Mouse (Mus musculus): Measurements from ENCODE around the gene Rab10. TPM values are rescaled to one million over a fixed set of nuclear protein-coding genes. Genes with fewer than 3 reads are reported as not detected.

Rab10 gene
- polyA plus RNA-seq, 1 experiment from 2014 or later = 89.7 TPM

GRCm38 (mm10) chr12:3234061-3234460 lies 75.7 kb downstream of the Rab10 start:
- no peak for TF ChIP-seq CTCF (IDR thresholded peaks at IDR 0.05; ENCODE audit: low read depth)
- H3K9me3 ChIP-seq (ENCODE audit: low read depth, low read length) = 0 out of 2 replicates have a peak, but pooled peaks cover 3% of the 10 kb centered on the region
- no peak for ATAC-seq (ENCODE audit: insufficient read depth)
- no peak overlapping the region for H3K4me3 ChIP-seq (ENCODE audit: low read depth, low read length)
- DNase-seq = no peak
- no peak overlapping the region for H3K27ac ChIP-seq (ENCODE audit: low read depth)
- no peaks in the 10 kb centered on the region for H3K4me1 ChIP-seq (ENCODE audit: insufficient read depth)
- no peak overlapping the region for H3K4me2 ChIP-seq
- whole genome bisulfite sequencing = 82% methylated on average over 1 of the region's 1 CpGs
- no peak overlapping the region for H3K9ac ChIP-seq
- H3K36me3 ChIP-seq (ENCODE audit: insufficient read depth) = peaks cover 20% of the 10 kb centered on the region
- H3K27me3 ChIP-seq (ENCODE audit: insufficient read depth, low read length) = no peaks in the 10 kb centered on the region

DNA sequence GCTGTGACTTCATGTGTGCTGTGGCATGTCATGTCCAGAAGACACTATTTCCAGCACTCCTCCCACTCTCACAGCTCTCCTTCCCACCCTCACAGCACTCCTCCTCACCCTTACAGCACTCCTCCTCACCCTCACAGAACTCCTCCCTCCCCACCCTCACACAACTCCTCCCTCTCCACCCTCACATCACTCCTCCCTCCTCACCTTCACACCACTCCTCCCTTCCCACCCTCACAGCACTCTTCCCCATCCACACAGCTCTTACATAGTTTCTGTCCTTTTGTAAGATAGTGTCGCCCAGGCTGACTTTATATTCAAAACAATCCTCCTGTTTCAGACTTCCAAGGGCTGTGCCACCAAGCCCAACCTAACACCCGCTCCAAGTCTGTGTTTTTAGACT lies 86.4 kb downstream of the Rab10 start:
- Histone ChIP-seq H3K27ac (ENCODE audit: low read depth) (no peak overlapping the region), H3K9ac (no peak overlapping the region), H3K27me3 (ENCODE audit: insufficient read depth, low read length) (no peaks in the 10 kb centered on the region), H3K9me3 (ENCODE audit: low read depth, low read length) (no peaks in the 10 kb centered on the region), H3K4me2 (no peak overlapping the region), H3K4me3 (ENCODE audit: low read depth, low read length) (no peak overlapping the region), H3K4me1 (ENCODE audit: insufficient read depth) (no peaks in the 10 kb centered on the region), H3K36me3 (ENCODE audit: insufficient read depth) (no peaks in the 10 kb centered on the region)
- ATAC-seq (ENCODE audit: insufficient read depth) (no peak), DNase-seq (no peak)
- WGBS = 69% methylated on average over 2 of the region's 2 CpGs
- TF ChIP-seq CTCF (IDR thresholded peaks at IDR 0.05; ENCODE audit: low read depth) = no peak

DNA sequence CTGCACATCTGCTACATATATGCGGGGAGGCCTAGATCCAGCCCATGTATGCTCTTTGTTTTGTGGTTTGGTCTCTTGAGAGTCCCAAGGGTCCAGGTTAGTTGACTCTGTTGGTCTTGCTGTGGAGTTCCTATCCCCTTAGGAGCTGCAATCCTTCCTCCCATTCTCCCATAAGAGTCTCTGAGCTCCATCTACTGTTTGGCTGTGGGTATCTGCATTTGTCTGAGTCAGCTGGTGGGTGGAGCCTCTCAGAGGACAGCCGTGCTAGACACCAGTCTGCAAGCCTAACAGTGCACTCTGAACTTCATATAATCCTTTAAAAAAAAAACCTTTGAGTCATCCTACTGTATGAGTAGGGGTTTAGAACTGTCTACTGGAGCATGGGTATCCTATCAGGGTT lies 99.6 kb downstream of the Rab10 start:
- Histone ChIP-seq H3K36me3 (ENCODE audit: insufficient read depth) (no peaks in the 10 kb centered on the region), H3K27me3 (ENCODE audit: insufficient read depth, low read length) (no peaks in the 10 kb centered on the region), H3K4me3 (ENCODE audit: low read depth, low read length) (no peak overlapping the region), H3K27ac (ENCODE audit: low read depth) (no peak overlapping the region), H3K4me1 (ENCODE audit: insufficient read depth) (no peaks in the 10 kb centered on the region), H3K9ac (no peak overlapping the region), H3K4me2 (no peak overlapping the region), H3K9me3 (ENCODE audit: low read depth, low read length) (no peaks in the 10 kb centered on the region)
- ATAC-seq (ENCODE audit: insufficient read depth) (no peak), DNase-seq (no peak)
- no peak for TF ChIP-seq CTCF (IDR thresholded peaks at IDR 0.05; ENCODE audit: low read depth)
- 60% methylated on average over 2 of the region's 2 CpGs for WGBS

DNA sequence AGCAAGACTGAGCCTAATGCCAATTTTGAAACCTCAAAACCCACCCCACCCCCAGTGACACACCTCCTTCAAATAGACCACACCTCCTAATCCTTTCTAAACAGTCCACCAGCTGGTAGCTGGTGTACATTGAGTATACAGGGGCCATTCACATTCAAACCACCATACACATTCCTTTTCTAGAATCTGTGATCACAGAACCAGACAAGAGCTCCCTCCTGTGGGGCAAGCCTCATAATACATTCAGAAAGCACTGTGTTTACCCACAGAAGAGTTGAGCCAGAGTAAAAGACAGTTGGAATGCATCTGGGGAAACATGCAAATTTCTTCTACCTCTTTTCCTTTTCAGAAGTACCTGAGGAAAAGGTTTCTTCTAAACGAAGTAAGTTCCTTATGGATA lies 100.6 kb downstream of the Rab10 start:
- Histone ChIP-seq H3K4me1 (ENCODE audit: insufficient read depth) (no peaks in the 10 kb centered on the region), H3K4me3 (ENCODE audit: low read depth, low read length) (no peak overlapping the region), H3K27me3 (ENCODE audit: insufficient read depth, low read length) (no peaks in the 10 kb centered on the region), H3K9ac (no peak overlapping the region), H3K36me3 (ENCODE audit: insufficient read depth) (no peaks in the 10 kb centered on the region), H3K4me2 (no peak overlapping the region), H3K9me3 (ENCODE audit: low read depth, low read length) (no peaks in the 10 kb centered on the region), H3K27ac (ENCODE audit: low read depth) (no peak overlapping the region)
- peak; percentile 1 for DNase-seq
- no peak for ATAC-seq (ENCODE audit: insufficient read depth)
- no peak for TF ChIP-seq CTCF (IDR thresholded peaks at IDR 0.05; ENCODE audit: low read depth)
- 43% methylated on average over 1 of the region's 1 CpGs for WGBS

Other genes starting within 250 kb of the Rab10 start
- 12.4 and 14.1 TPM in 2 replicates for gene Kif3c, start 55.2 kb upstream of the Rab10 start, polyA plus RNA-seq (2014; fragmentation: Nextera tagmentation; extraction: Ambion mirVana)
- 18.7 and 21.0 TPM in 2 replicates for gene Asxl2, start 116.9 kb upstream of the Rab10 start, polyA plus RNA-seq (2014; fragmentation: Nextera tagmentation; extraction: Ambion mirVana)

Data from lung, embryonic 14.5 days (tissue).